Mouse (Mus musculus) cerebellum, adult 11-12 months (tissue): ENCODE data around the gene Amn1.
"Not testable (repeated sequence)": the region's sequence is repeated elsewhere in the genome, so short reads cannot be mapped to it uniquely, and the experiment has no call there.

Experiments
- DNase-seq: peaks from one replicate; pipeline ENCODE4 v3.0.0; 2022

Gene Amn1

DNA sequence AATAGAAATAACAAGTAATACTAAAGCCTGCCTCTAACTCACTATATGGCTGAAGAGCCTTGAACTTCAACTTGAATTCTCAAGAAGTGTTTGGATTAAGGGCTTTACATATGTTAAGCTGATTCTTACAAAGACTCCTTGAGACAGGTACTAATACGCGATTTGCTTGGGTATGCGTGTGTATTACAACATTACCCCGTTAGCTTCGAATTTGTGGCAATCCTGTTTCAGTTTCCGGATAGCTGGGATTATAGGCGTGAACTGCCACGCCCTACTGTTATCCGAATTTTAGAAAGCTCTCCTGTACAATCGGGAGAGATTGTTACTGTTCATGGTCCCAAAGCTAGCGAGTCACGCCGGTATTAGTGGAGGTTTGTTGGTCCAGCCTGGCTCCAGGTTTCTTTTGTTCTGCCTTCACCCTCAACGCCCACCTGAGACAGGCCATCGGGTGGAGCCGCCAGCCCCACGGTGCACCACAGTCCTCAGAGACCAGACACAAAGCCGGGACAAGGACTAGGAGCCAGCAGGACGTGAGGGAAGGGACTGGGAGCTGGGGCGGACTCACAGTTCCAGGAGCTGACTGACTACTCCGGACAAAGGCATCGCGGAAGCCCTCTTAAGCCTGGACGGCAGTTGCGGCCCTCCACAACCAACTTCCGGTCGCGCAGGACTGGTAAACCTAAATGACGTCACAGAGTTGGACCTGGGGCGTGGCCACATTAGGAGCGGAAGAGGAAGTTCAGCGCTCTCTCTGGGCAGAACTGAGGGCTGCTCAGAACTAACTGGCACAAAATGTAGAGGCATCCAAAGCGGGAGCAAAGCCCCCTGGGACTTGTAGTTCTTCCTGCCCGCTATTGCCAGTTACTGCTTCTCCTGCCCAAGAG is at the start of gene Amn1:
Amn1 (minus strand) TSS at position 672 of the 884 bp plus-strand sequence.
- DNase-seq, result peak; percentile 96

GRCm38 (mm10) chr6:149236807-149237206 is 48.3 kb upstream of the Amn1 start:
- no peak for DNase-seq

DNA sequence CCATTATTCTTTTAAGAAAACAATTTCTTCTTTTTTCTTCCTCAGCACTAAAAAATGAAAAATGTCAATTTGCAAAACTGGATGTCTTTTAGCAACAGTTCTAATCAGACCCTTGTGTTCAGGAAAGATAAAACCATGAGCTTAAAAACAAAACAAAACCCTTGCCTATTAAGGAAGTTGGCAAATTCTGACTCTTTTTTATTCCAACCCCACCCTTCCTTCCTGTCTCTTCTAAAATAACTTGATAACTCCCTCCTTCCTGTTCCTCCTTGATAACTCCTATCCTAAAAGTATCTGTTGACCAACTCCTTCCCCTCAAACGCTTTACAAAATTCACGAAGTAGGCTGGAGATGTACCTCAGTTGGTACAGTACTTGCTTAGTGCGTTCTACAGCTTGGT is 45.4 kb upstream of the Amn1 start:
- no peak for DNase-seq

DNA sequence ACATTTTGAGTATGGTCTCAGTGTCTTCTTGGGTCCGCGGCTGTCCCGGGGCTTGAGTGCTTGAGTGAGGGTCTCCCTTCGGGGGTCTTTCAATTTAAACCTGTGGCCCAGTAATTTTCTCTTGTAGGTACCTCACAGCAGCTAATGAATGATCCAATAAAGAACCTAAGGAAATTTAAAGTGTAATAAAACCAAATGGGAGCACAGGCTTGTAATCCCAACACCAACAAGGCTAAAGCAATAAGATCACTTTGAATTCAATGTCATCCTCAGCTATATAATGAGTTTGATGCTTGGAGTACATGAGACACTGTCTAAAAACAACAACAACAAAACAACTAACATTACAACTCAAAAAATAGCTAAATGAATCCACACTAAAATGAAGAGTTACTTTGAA is 36.2 kb upstream of the Amn1 start:
- DNase-seq, result no peak

- DNase-seq, result no peak
Measured at GRCm38 (mm10) chr6:149221296-149221695, 32.8 kb upstream of the Amn1 start.

- no peak for DNase-seq
Measured at GRCm38 (mm10) chr6:149198572-149198971, 10.1 kb upstream of the Amn1 start.

- no peak for DNase-seq
Measured at GRCm38 (mm10) chr6:149197116-149197515, 8.6 kb upstream of the Amn1 start.

DNA sequence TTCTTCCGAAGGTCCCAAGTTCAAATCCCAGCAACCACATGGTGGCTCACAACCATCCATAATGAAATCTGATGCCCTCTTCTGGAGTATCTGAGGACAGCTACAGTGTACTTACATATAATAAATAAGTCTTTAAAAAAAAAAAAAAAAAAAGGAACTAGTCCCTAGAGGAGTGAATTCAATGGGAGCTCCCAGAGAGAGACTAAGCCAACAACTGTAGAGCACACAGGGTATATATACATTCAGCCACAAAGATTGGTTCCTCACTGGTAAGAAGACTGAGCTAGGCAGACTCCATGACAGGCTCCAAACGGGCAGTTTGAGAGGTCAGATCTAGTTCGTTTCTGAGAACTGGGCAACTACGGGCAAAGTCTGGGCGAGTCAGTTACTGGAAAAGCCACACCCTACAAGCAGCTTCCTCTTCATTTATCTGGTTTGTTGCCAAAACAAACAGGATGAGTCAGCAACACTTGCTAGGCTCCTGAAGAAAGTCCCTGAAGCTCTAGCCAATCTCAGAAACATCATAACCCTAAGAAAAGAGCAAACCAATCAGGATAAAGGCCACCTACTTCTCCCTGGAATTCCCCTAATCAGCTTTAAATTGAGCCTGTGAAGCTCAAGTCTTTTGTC is 4.9 kb upstream of the Amn1 start:
- DNase-seq, result no peak

GRCm38 (mm10) chr6:149191951-149192350 is 3.4 kb upstream of the Amn1 start:
- DNase-seq, result not testable (repeated sequence)

- peak; percentile 34 for DNase-seq
Measured at GRCm38 (mm10) chr6:149189340-149189922, 919 bp upstream of the Amn1 start.

GRCm38 (mm10) chr6:149188925-149189257 is 379 bp upstream of the Amn1 start:
- no peak for DNase-seq

- DNase-seq, result no peak
Measured at GRCm38 (mm10) chr6:149187371-149187770, 1.1 kb downstream of the Amn1 start.

GRCm38 (mm10) chr6:149184007-149184406 is 4.5 kb downstream of the Amn1 start:
- no peak for DNase-seq

- DNase-seq, result no peak
Measured at GRCm38 (mm10) chr6:149179064-149179463, 9.4 kb downstream of the Amn1 start.

GRCm38 (mm10) chr6:149174932-149175570 is 13.5 kb downstream of the Amn1 start:
- peak; percentile 62 for DNase-seq

GRCm38 (mm10) chr6:149173831-149174625 is 14.5 kb downstream of the Amn1 start:
- DNase-seq, result no peak

- not testable (repeated sequence) for DNase-seq
Measured at GRCm38 (mm10) chr6:149169965-149170364, 18.5 kb downstream of the Amn1 start.

GRCm38 (mm10) chr6:149168436-149168835 is 20.1 kb downstream of the Amn1 start:
- no peak for DNase-seq

DNA sequence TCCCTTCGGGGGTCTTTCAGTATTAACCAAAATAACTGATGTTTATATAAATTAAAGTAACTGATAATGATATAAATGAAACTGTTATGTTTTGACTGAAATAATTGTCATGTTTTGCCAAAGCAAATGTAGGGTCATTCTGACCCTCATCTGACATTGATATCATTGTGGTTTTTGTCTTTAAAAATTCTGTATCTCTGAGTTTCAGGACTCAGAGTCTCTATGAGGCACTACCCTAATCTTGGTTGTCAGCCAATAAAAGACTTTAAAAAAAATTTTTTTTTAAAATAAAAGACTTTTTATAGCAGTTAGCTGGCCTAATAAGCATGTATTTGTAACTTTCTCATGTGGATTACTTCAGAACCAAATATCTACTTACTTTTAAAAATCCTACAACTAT is 20.8 kb downstream of the Amn1 start:
- DNase-seq, result no peak

GRCm38 (mm10) chr6:149167038-149167437 is 21.5 kb downstream of the Amn1 start:
- not testable (repeated sequence) for DNase-seq

- DNase-seq, result no peak
Measured at GRCm38 (mm10) chr6:149155031-149155841, 33.3 kb downstream of the Amn1 start.
